In genomic region chr19:46338942-46339286, GRCm38 (mm10) we compare ENCODE assay signal across 8 mouse cellular contexts. TPM values are rescaled to one million over a fixed set of nuclear protein-coding genes. Genes with fewer than 3 reads are reported as not detected.
DNase-seq lines count a peak whose midpoint lies in the region; ATAC-seq and TF ChIP-seq lines count a peak whose summit lies in the region.

No protein-coding gene starts in this region.

- peak overlapping the region; percentile 91 for H3K27ac ChIP-seq in heart, embryonic 10.5 days
- peak overlapping the region; percentile 95 for H3K27ac ChIP-seq in hindbrain, embryonic 10.5 days

- H3K4me1 ChIP-seq in heart, embryonic 10.5 days: peaks cover 21% of the 10 kb centered on the region
- H3K4me1 ChIP-seq in G1E (ENCODE audit: insufficient read depth, low read depth, low read length): peaks cover 56% of the 10 kb centered on the region
- H3K4me1 ChIP-seq in hindbrain, embryonic 10.5 days (replicated peaks): peaks cover 39% of the 10 kb centered on the region

- H3K9me3 ChIP-seq in heart, embryonic 10.5 days: no peaks in the 10 kb centered on the region
- no peaks in the 10 kb centered on the region for H3K9me3 ChIP-seq in G1E (replicated peaks)
- H3K9me3 ChIP-seq in hindbrain, embryonic 10.5 days: no peaks in the 10 kb centered on the region

- DNase-seq in heart, embryonic 10.5 days (ENCODE audit: low spot score): no peak
- DNase-seq in heart, adult 9 months (ENCODE audit: low spot score in 2 of 2): no peak
- DNase-seq in G1E (ENCODE audit: low spot score): no peak
- no peak for DNase-seq in hindbrain, embryonic 10.5 days (ENCODE audit: low spot score)
- no peak for DNase-seq in ovary, postnatal 10 days (ENCODE audit: low spot score)
- DNase-seq in left cerebral cortex, adult 11 months (ENCODE audit: low spot score): no peak
- no peak for DNase-seq in lung, postnatal 36 days

- no peak for ATAC-seq in G1E (ENCODE audit: extremely low read depth, insufficient number of reproducible peaks, low FRiP score, poor library complexity, severe bottlenecking)
- peak; percentile 11 for ATAC-seq in megakaryocyte-erythroid progenitor cell, adult 5-6 weeks (replicated peaks; ENCODE audit: low FRiP score, low TSS enrichment, poor library complexity, severe bottlenecking)

- H3K4me3 ChIP-seq in heart, embryonic 10.5 days: peak overlapping the region; percentile 68
- H3K4me3 ChIP-seq in G1E (ENCODE audit: low read depth, low read length): peak overlapping the region; percentile 76; the same call in 1 of the 2 replicates
- peak overlapping the region; percentile 75 for H3K4me3 ChIP-seq in hindbrain, embryonic 10.5 days

- H3K27me3 ChIP-seq in heart, embryonic 10.5 days (ENCODE audit: insufficient read depth, poor library complexity, severe bottlenecking): peaks cover 15% of the 10 kb centered on the region
- no peaks in the 10 kb centered on the region; the same call in 1 of the 2 replicates for H3K27me3 ChIP-seq in G1E (ENCODE audit: insufficient read depth, low read length)
- H3K27me3 ChIP-seq in hindbrain, embryonic 10.5 days (ENCODE audit: insufficient read depth, poor library complexity, severe bottlenecking): peaks cover 18% of the 10 kb centered on the region; the same call in 1 of the 2 replicates

- WGBS in heart, embryonic 10.5 days: 48% methylated on average over 6 of the region's 6 CpGs
- 52% methylated on average over 6 of the region's 6 CpGs for WGBS in hindbrain, embryonic 10.5 days

- TF ChIP-seq CTCF in G1E (IDR thresholded peaks at IDR 0.05; ENCODE audit: low read depth, low read length): no peak

- H3K36me3 ChIP-seq in heart, embryonic 10.5 days: no peaks in the 10 kb centered on the region
- H3K36me3 ChIP-seq in G1E (replicated peaks): peaks cover 28% of the 10 kb centered on the region
- H3K36me3 ChIP-seq in hindbrain, embryonic 10.5 days: peaks cover 8% of the 10 kb centered on the region; the same call in 1 of the 2 replicates

RNA-seq across cellular contexts. Expression of gene Cuedc2, which starts 0.4 kb away (rescaled TPM):
- 146 and 153 TPM in 2 replicates for polyA plus RNA-seq in heart, embryonic 10.5 days (2016; fragmentation: Nextera tagmentation; extraction: Ambion mirVana)
- 39.2 and 73.6 TPM in 2 replicates for total RNA-seq in G1E (2014; fragmentation: Nextera tagmentation)
- total RNA-seq in G1E (2017): 142 and 148 TPM in 2 replicates
- 124 and 147 TPM in 2 replicates for polyA plus RNA-seq in G1E (2012)
- polyA plus RNA-seq in hindbrain, embryonic 10.5 days (2016; fragmentation: Nextera tagmentation; extraction: Ambion mirVana): 260 and 279 TPM in 2 replicates
- total RNA-seq in megakaryocyte-erythroid progenitor cell, adult 5-6 weeks (2014; fragmentation: Nextera tagmentation): 58.5 and 61.2 TPM in 2 replicates
- 100 and 121 TPM in 2 replicates for total RNA-seq in megakaryocyte-erythroid progenitor cell, adult 5-6 weeks (2017)

RNA-seq across cellular contexts. Expression of gene Mfsd13a, which starts 2.0 kb away (rescaled TPM):
- polyA plus RNA-seq in heart, embryonic 10.5 days (2016; fragmentation: Nextera tagmentation; extraction: Ambion mirVana): 5.5 and 9.0 TPM in 2 replicates
- total RNA-seq in G1E (2014; fragmentation: Nextera tagmentation): not detected in 2 replicates
- total RNA-seq in G1E (2017): not detected in 2 replicates
- 0.08 and 0.20 TPM in 2 replicates for polyA plus RNA-seq in G1E (2012)
- polyA plus RNA-seq in hindbrain, embryonic 10.5 days (2016; fragmentation: Nextera tagmentation; extraction: Ambion mirVana): 10.0 and 11.9 TPM in 2 replicates
- 15.0 and 16.5 TPM in 2 replicates for total RNA-seq in megakaryocyte-erythroid progenitor cell, adult 5-6 weeks (2014; fragmentation: Nextera tagmentation)
- 1.3 and 1.7 TPM in 2 replicates for total RNA-seq in megakaryocyte-erythroid progenitor cell, adult 5-6 weeks (2017)

RNA-seq across cellular contexts. Expression of gene Fbxl15, which starts 10.9 kb away (rescaled TPM):
- polyA plus RNA-seq in heart, embryonic 10.5 days (2016; fragmentation: Nextera tagmentation; extraction: Ambion mirVana): 10.3 and 11.3 TPM in 2 replicates
- total RNA-seq in G1E (2014; fragmentation: Nextera tagmentation) (2.0 and 2.2 TPM in 2 replicates), G1E (2017) (2.5 and 3.8 TPM in 2 replicates)
- polyA plus RNA-seq in G1E (2012): 15.2 and 16.5 TPM in 2 replicates
- polyA plus RNA-seq in hindbrain, embryonic 10.5 days (2016; fragmentation: Nextera tagmentation; extraction: Ambion mirVana): 23.2 and 28.2 TPM in 2 replicates
- total RNA-seq in megakaryocyte-erythroid progenitor cell, adult 5-6 weeks (2014; fragmentation: Nextera tagmentation): 4.7 TPM in 1 of 2 replicates, not detected in the other
- 0.42 and 2.5 TPM in 2 replicates for total RNA-seq in megakaryocyte-erythroid progenitor cell, adult 5-6 weeks (2017)

RNA-seq across cellular contexts. Expression of gene 2310034G01Rik, which starts 11.2 kb away (rescaled TPM):
- polyA plus RNA-seq in heart, embryonic 10.5 days (2016; fragmentation: Nextera tagmentation; extraction: Ambion mirVana): 0.51 and 0.84 TPM in 2 replicates
- total RNA-seq in G1E (2014; fragmentation: Nextera tagmentation) (not detected in 2 replicates), G1E (2017) (not detected in 2 replicates)
- not detected in 2 replicates for polyA plus RNA-seq in G1E (2012)
- 1.1 and 1.4 TPM in 2 replicates for polyA plus RNA-seq in hindbrain, embryonic 10.5 days (2016; fragmentation: Nextera tagmentation; extraction: Ambion mirVana)
- total RNA-seq in megakaryocyte-erythroid progenitor cell, adult 5-6 weeks (2014; fragmentation: Nextera tagmentation): 0.55 TPM in 1 of 2 replicates, not detected in the other
- 0.56 TPM in 1 of 2 replicates, not detected in the other for total RNA-seq in megakaryocyte-erythroid progenitor cell, adult 5-6 weeks (2017)

RNA-seq across cellular contexts. Expression of gene Psd, which starts 12.0 kb away (rescaled TPM):
- 6.9 and 10.1 TPM in 2 replicates for polyA plus RNA-seq in heart, embryonic 10.5 days (2016; fragmentation: Nextera tagmentation; extraction: Ambion mirVana)
- total RNA-seq in G1E (2014; fragmentation: Nextera tagmentation): 1.6 TPM in 1 of 2 replicates, not detected in the other
- 0.23 and 1.1 TPM in 2 replicates for total RNA-seq in G1E (2017)
- polyA plus RNA-seq in G1E (2012): 0.41 and 0.74 TPM in 2 replicates
- polyA plus RNA-seq in hindbrain, embryonic 10.5 days (2016; fragmentation: Nextera tagmentation; extraction: Ambion mirVana): 4.5 and 9.7 TPM in 2 replicates
- 3.4 and 7.1 TPM in 2 replicates for total RNA-seq in megakaryocyte-erythroid progenitor cell, adult 5-6 weeks (2014; fragmentation: Nextera tagmentation)
- total RNA-seq in megakaryocyte-erythroid progenitor cell, adult 5-6 weeks (2017): 0.99 TPM in 1 of 2 replicates, not detected in the other
